Mouse (Mus musculus) testis, adult 2 months (tissue): ENCODE results near the gene Adamts12.

Source experiments
- CTCF ChIP-seq: fragments of 200-500 bp; IDR thresholded peaks from 2 replicates; pipeline ENCODE4 v1.5.1; 2012; ENCODE audit warnings: low read depth, mild to moderate bottlenecking, inconsistent platforms, low read length, moderate library complexity; ENCODE audit not compliant: control insufficient read depth, insufficient read depth, insufficient replicate concordance
- POLR2A ChIP-seq: fragments of 200-500 bp; IDR thresholded peaks from 2 replicates; pipeline ENCODE4 v1.6.1; 2012; ENCODE audit warnings: low read depth, mild to moderate bottlenecking, inconsistent platforms, low read length, moderate library complexity; ENCODE audit not compliant: control insufficient read depth

GRCm38 (mm10) chr15:11283171-11283570 is 218.6 kb downstream of the Adamts12 start:
- TF ChIP-seq CTCF (no peak), POLR2A (no peak)
